Mouse (Mus musculus) hindbrain, embryonic 15.5 days (tissue): ENCODE data around the gene Zfp536. TPM values are rescaled to one million over a fixed set of nuclear protein-coding genes. Genes with fewer than 3 reads are reported as not detected.

Experiments used
- ATAC-seq: fragments of 200-750 bp; cut with Nextera tagmentation; 2 replicates; pipeline ENCODE4 v1.8.0; 2017; ENCODE audit warnings: low read depth, moderate number of reproducible peaks, moderate TSS enrichment; ENCODE audit not compliant: low FRiP score
- H3K27ac ChIP-seq: fragments of 300-500 bp; sonication (generic); replicated peaks from 2 replicates; pipeline ENCODE4 v1.5.1; 2015; ENCODE audit warnings: mild to moderate bottlenecking, inconsistent platforms
- H3K27me3 ChIP-seq: fragments of 300-500 bp; sonication (generic); 2 replicates; pipeline ENCODE4 v1.6.1; 2015; ENCODE audit warnings: control low read depth, inconsistent platforms
- H3K36me3 ChIP-seq: fragments of 300-500 bp; sonication (generic); 2 replicates; pipeline ENCODE4 v1.6.1; 2015; ENCODE audit warnings: control low read depth, inconsistent platforms
- H3K4me1 ChIP-seq: fragments of 300-500 bp; sonication (generic); replicated peaks from 2 replicates; pipeline ENCODE4 v1.6.1; 2015; ENCODE audit warnings: control low read depth, inconsistent platforms
- H3K4me2 ChIP-seq: fragments of 300-500 bp; sonication (generic); 2 replicates; pipeline ENCODE4 v1.6.1; 2015; ENCODE audit warnings: moderate library complexity, mild to moderate bottlenecking, inconsistent platforms
- H3K4me3 ChIP-seq: fragments of 300-500 bp; sonication (generic); 2 replicates; pipeline ENCODE4 v1.5.1; 2015; ENCODE audit warnings: mild to moderate bottlenecking, inconsistent platforms
- H3K9ac ChIP-seq: fragments of 300-500 bp; sonication (generic); 2 replicates; pipeline ENCODE4 v1.6.1; 2015; ENCODE audit warnings: inconsistent platforms
- H3K9me3 ChIP-seq: fragments of 300-500 bp; sonication (generic); 2 replicates; pipeline ENCODE4 v1.6.1; 2016; ENCODE audit warnings: control low read depth, inconsistent platforms
- WGBS: fragments of 180-500 bp; shearing (Covaris S2); methylation state at CpG from one replicate; pipeline ENCODE4 v1.1.7; 2015; 5-methylcytosine and 5-hydroxymethylcytosine counted together
- polyA plus RNA-seq: library from polyadenylated mRNA; unstranded; fragments of >200 nt; fragmentation: Nextera tagmentation; extraction: Ambion mirVana; gene quantifications from 2 replicates; pipeline ENCODE4 v1.2.1, GENCODE M21; 2015

The Zfp536 gene
- polyA plus RNA-seq, 1 experiment from 2014 or later = 36.0 TPM

GRCm38 (mm10) chr7:37422966-37423365, 350.5 kb downstream of the Zfp536 start:
- H3K27me3 ChIP-seq = no peaks in the 10 kb centered on the region
- ATAC-seq = no peak
- WGBS = 66% methylated on average over 2 of the region's 2 CpGs
- no peaks in the 10 kb centered on the region for H3K36me3 ChIP-seq
- H3K4me1 ChIP-seq = no peaks in the 10 kb centered on the region
- H3K4me2 ChIP-seq = no peak overlapping the region
- no peak overlapping the region for H3K27ac ChIP-seq
- H3K9ac ChIP-seq = no peak overlapping the region
- H3K9me3 ChIP-seq = no peaks in the 10 kb centered on the region
- no peak overlapping the region for H3K4me3 ChIP-seq

Other genes with a start within 250 kb of the Zfp536 start
- gene Uri1, start 249.9 kb upstream of the Zfp536 start, polyA plus RNA-seq = 37.5 and 37.6 TPM in 2 replicates